Comparison of ENCODE assay signal across 19 mouse cellular contexts in the genomic region with DNA sequence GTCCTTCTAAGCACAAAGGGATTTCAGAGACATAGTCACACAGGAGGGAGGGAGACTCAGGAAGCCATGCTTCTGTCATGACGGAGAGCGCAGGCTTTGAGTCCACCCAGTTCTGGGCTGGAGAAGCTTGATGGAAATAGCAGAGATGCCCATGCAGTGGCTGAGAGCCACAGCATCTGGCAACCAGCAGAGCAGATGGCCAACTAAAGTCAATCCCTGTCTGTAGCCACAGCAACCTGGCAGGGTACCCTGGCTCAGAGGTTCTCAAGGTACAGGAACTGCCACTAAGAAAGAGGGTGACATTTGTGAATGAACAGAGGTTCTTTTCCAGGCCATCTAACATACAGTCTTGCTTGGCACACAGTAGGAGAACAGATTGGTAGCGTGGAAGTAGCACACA.
DNase-seq lines count a peak whose midpoint lies in the region; ATAC-seq and TF ChIP-seq lines count a peak whose summit lies in the region.
"Had no signal": no experiment of that assay in that cellular context is flagged by ENCODE, and none has a peak within 500 bp of the region (broad histone marks: within the 10 kb centered on the region; RNA-seq: fewer than 3 reads in every experiment).

No protein-coding gene starts in this region.

- ATAC-seq in forebrain, postnatal 0 days, result peak; percentile 38; the same call in 1 of the 2 replicates
- ATAC-seq in forebrain, embryonic 11.5 days (replicated peaks; ENCODE audit: low FRiP score), result no peak
- ATAC-seq in midbrain, postnatal 0 days (ENCODE audit: low FRiP score), result no peak
- no peak for ATAC-seq in midbrain, embryonic 13.5 days
- ATAC-seq: CD4-positive, CD25-positive, alpha-beta regulatory T cell, adult 4 months; forebrain, embryonic 15.5 days; hindbrain, embryonic 16.5 days; inflammation-experienced regulatory T-cells, adult 6 months; intestine, embryonic 16.5 days had no signal

- no peak for TF ChIP-seq POLR2A in brain, embryonic 14.5 days (IDR thresholded peaks at IDR 0.05; ENCODE audit: borderline replicate concordance, extremely low read depth, insufficient read depth, insufficient read length, poor library complexity, severe bottlenecking)

- H3K27me3 ChIP-seq in forebrain, postnatal 0 days (ENCODE audit: insufficient read depth, low read length), result no peaks in the 10 kb centered on the region
- no peaks in the 10 kb centered on the region for H3K27me3 ChIP-seq in forebrain, embryonic 11.5 days (ENCODE audit: control insufficient read depth, insufficient read depth, low read length)
- no peaks in the 10 kb centered on the region for H3K27me3 ChIP-seq in midbrain, postnatal 0 days (ENCODE audit: insufficient read depth, low read length)
- no peaks in the 10 kb centered on the region for H3K27me3 ChIP-seq in midbrain, embryonic 13.5 days
- H3K27me3 ChIP-seq: embryonic facial prominence, embryonic 12.5 days; embryonic facial prominence, embryonic 15.5 days; forebrain, embryonic 12.5 days; forebrain, embryonic 15.5 days; hindbrain, embryonic 13.5 days had no signal

- H3K4me1 ChIP-seq in forebrain, postnatal 0 days (ENCODE audit: insufficient read depth), result peaks cover 4% of the 10 kb centered on the region; the same call in 1 of the 2 replicates
- no peaks in the 10 kb centered on the region for H3K4me1 ChIP-seq in forebrain, embryonic 11.5 days (replicated peaks; ENCODE audit: control insufficient read depth, insufficient read depth, low read length)
- 0 out of 2 replicates have a peak, but pooled peaks cover 3% of the 10 kb centered on the region for H3K4me1 ChIP-seq in midbrain, postnatal 0 days (ENCODE audit: insufficient read depth, low read length)
- H3K4me1 ChIP-seq in midbrain, embryonic 13.5 days (replicated peaks), result peaks cover 38% of the 10 kb centered on the region
- H3K4me1 ChIP-seq: embryonic facial prominence, embryonic 12.5 days; embryonic facial prominence, embryonic 15.5 days had no signal

- H3K27ac ChIP-seq in forebrain, postnatal 0 days (ENCODE audit: low read depth, low read length), result no peak overlapping the region
- H3K27ac ChIP-seq in forebrain, embryonic 11.5 days (ENCODE audit: low read depth, low read length), result no peak overlapping the region
- no peak overlapping the region for H3K27ac ChIP-seq in midbrain, postnatal 0 days (ENCODE audit: low read depth, low read length)
- no peak overlapping the region for H3K27ac ChIP-seq in midbrain, embryonic 13.5 days
- H3K27ac ChIP-seq in gastrocnemius, adult 2 months, result no peak overlapping the region
- H3K27ac ChIP-seq: embryonic facial prominence, embryonic 12.5 days; embryonic facial prominence, embryonic 15.5 days; forebrain, embryonic 12.5 days; forebrain, embryonic 15.5 days; hindbrain, embryonic 13.5 days had no signal

- no peaks in the 10 kb centered on the region for H3K9me3 ChIP-seq in forebrain, postnatal 0 days (ENCODE audit: low read length)
- no peaks in the 10 kb centered on the region for H3K9me3 ChIP-seq in forebrain, embryonic 11.5 days (ENCODE audit: control insufficient read depth, low read length)
- no peaks in the 10 kb centered on the region for H3K9me3 ChIP-seq in midbrain, postnatal 0 days (ENCODE audit: low read length)
- H3K9me3 ChIP-seq in midbrain, embryonic 13.5 days, result no peaks in the 10 kb centered on the region
- H3K9me3 ChIP-seq: embryonic facial prominence, embryonic 12.5 days; embryonic facial prominence, embryonic 15.5 days; forebrain, embryonic 12.5 days; forebrain, embryonic 15.5 days; hindbrain, embryonic 13.5 days had no signal

- H3K36me3 ChIP-seq in forebrain, postnatal 0 days (ENCODE audit: insufficient read depth), result no peaks in the 10 kb centered on the region
- no peaks in the 10 kb centered on the region for H3K36me3 ChIP-seq in forebrain, embryonic 11.5 days (ENCODE audit: control insufficient read depth, insufficient read depth, low read length)
- H3K36me3 ChIP-seq in midbrain, postnatal 0 days (ENCODE audit: insufficient read depth, low read length), result no peaks in the 10 kb centered on the region
- no peaks in the 10 kb centered on the region for H3K36me3 ChIP-seq in midbrain, embryonic 13.5 days
- H3K36me3 ChIP-seq: embryonic facial prominence, embryonic 12.5 days; embryonic facial prominence, embryonic 15.5 days; forebrain, embryonic 12.5 days; forebrain, embryonic 15.5 days; hindbrain, embryonic 13.5 days had no signal

- no peak overlapping the region for H3K9ac ChIP-seq in forebrain, postnatal 0 days
- no peak overlapping the region for H3K9ac ChIP-seq in forebrain, embryonic 11.5 days (ENCODE audit: low read length)
- H3K9ac ChIP-seq in midbrain, postnatal 0 days (replicated peaks; ENCODE audit: low read length, poor library complexity, severe bottlenecking), result no peak overlapping the region
- H3K9ac ChIP-seq in midbrain, embryonic 13.5 days (replicated peaks), result no peak overlapping the region
- H3K9ac ChIP-seq: embryonic facial prominence, embryonic 12.5 days; embryonic facial prominence, embryonic 15.5 days; forebrain, embryonic 12.5 days; forebrain, embryonic 15.5 days; hindbrain, embryonic 13.5 days had no signal

- WGBS in forebrain, postnatal 0 days, result 63% methylated on average over 3 of the region's 3 CpGs
- 95% methylated on average over 3 of the region's 3 CpGs for WGBS in forebrain, embryonic 11.5 days
- WGBS in midbrain, postnatal 0 days, result 82% methylated on average over 3 of the region's 3 CpGs
- 85% methylated on average over 3 of the region's 3 CpGs for WGBS in midbrain, embryonic 13.5 days

- H3K4me2 ChIP-seq in forebrain, postnatal 0 days (ENCODE audit: low read depth), result no peak overlapping the region
- H3K4me2 ChIP-seq in forebrain, embryonic 11.5 days (ENCODE audit: low read depth, low read length, severe bottlenecking), result no peak overlapping the region
- no peak overlapping the region for H3K4me2 ChIP-seq in midbrain, postnatal 0 days (ENCODE audit: low read depth, low read length, poor library complexity, severe bottlenecking)
- no peak overlapping the region for H3K4me2 ChIP-seq in midbrain, embryonic 13.5 days (replicated peaks)
- H3K4me2 ChIP-seq: embryonic facial prominence, embryonic 12.5 days; embryonic facial prominence, embryonic 15.5 days; forebrain, embryonic 12.5 days; forebrain, embryonic 15.5 days; heart, embryonic 11.5 days; hindbrain, embryonic 13.5 days had no signal

- DNase-seq in forebrain, postnatal 0 days, result peak; percentile 48
- no peak for DNase-seq in forebrain, embryonic 11.5 days (ENCODE audit: low spot score)
- peak; percentile 72 for DNase-seq in midbrain, postnatal 0 days (ENCODE audit: low spot score)
- peak; percentile 42 for DNase-seq in brain, embryonic 14.5 days (ENCODE audit: low read depth)
- DNase-seq in gastrocnemius, adult 2 months, result no peak
- DNase-seq: adrenal gland, adult 2 months; adrenal gland, postnatal 14 days; gastrocnemius, postnatal 14 days had no signal

- intact Hi-C loops in gastrocnemius, adult 2 months (cut with DNase I), result no loop called here

- no peak overlapping the region for H3K4me3 ChIP-seq in forebrain, postnatal 0 days (ENCODE audit: low read depth, low read length)
- H3K4me3 ChIP-seq in forebrain, embryonic 11.5 days (ENCODE audit: low read depth, low read length), result no peak overlapping the region
- no peak overlapping the region for H3K4me3 ChIP-seq in midbrain, postnatal 0 days (ENCODE audit: low read depth, low read length)
- H3K4me3 ChIP-seq in midbrain, embryonic 13.5 days (replicated peaks), result no peak overlapping the region
- H3K4me3 ChIP-seq in gastrocnemius, adult 2 months, result no peak overlapping the region
- H3K4me3 ChIP-seq: embryonic facial prominence, embryonic 12.5 days; embryonic facial prominence, embryonic 15.5 days; forebrain, embryonic 12.5 days; forebrain, embryonic 15.5 days; hindbrain, embryonic 13.5 days had no signal

- TF ChIP-seq CTCF in forebrain, postnatal 0 days (IDR thresholded peaks at IDR 0.05; ENCODE audit: low read depth), result no peak
- TF ChIP-seq CTCF in midbrain, postnatal 0 days (IDR thresholded peaks at IDR 0.05), result no peak
- TF ChIP-seq CTCF in brain, embryonic 14.5 days (IDR thresholded peaks at IDR 0.05; ENCODE audit: borderline replicate concordance, extremely low read depth, insufficient read depth, insufficient read length), result no peak
- TF ChIP-seq CTCF in gastrocnemius, adult 2 months (IDR thresholded peaks at IDR 0.05), result no peak

Comparison
In these comparisons a context has a peak if more than half of its experiments do, and no peak if none do; other contexts are left out.
1. DNase-seq: peak in forebrain, postnatal 0 days (single experiment), midbrain, postnatal 0 days (single experiment) and brain, embryonic 14.5 days (single experiment); none in forebrain, embryonic 11.5 days (single experiment) and gastrocnemius, adult 2 months (single experiment).